Mouse (Mus musculus): ENCODE data around the gene Stx6. TPM values are rescaled to one million over a fixed set of nuclear protein-coding genes. Genes with fewer than 3 reads are reported as not detected.
A peak's percentile ranks its signal among the peaks of the same experiment; 100 is the strongest.

Stx6 gene
- polyA plus RNA-seq, 1 experiment from 2014 or later, result 86.1 TPM

- 30% methylated on average over 8 of the region's 8 CpGs for WGBS
- no peak overlapping the region for H3K9ac ChIP-seq
- no peak overlapping the region for H3K4me3 ChIP-seq
- no peaks in the 10 kb centered on the region for H3K27me3 ChIP-seq
- H3K27ac ChIP-seq, result no peak overlapping the region
- no peak for ATAC-seq (ENCODE audit: insufficient number of reproducible peaks, low FRiP score, low TSS enrichment, low read depth)
- H3K9me3 ChIP-seq, result no peaks in the 10 kb centered on the region
- no peak overlapping the region for H3K4me2 ChIP-seq
- H3K4me1 ChIP-seq, result peaks cover 5% of the 10 kb centered on the region
- 0 out of 2 replicates have a peak, but pooled peaks cover 8% of the 10 kb centered on the region for H3K36me3 ChIP-seq
These were observed 23.6 kb upstream of the Stx6 start for GRCm38 (mm10) chr1:155134866-155135265.

- no peak overlapping the region for H3K4me3 ChIP-seq
- no peak overlapping the region for H3K27ac ChIP-seq
- H3K36me3 ChIP-seq, result 0 out of 2 replicates have a peak, but pooled peaks cover 3% of the 10 kb centered on the region
- ATAC-seq (ENCODE audit: insufficient number of reproducible peaks, low FRiP score, low TSS enrichment, low read depth), result no peak
- WGBS, result 77% methylated on average over 7 of the region's 7 CpGs
- H3K9ac ChIP-seq, result no peak overlapping the region
- H3K4me2 ChIP-seq, result no peak overlapping the region
- H3K4me1 ChIP-seq, result peaks cover 5% of the 10 kb centered on the region
- no peaks in the 10 kb centered on the region for H3K9me3 ChIP-seq
- no peaks in the 10 kb centered on the region for H3K27me3 ChIP-seq
These were observed 19.7 kb upstream of the Stx6 start for GRCm38 (mm10) chr1:155138795-155139194.

- Histone ChIP-seq H3K36me3 (0 out of 2 replicates have a peak, but pooled peaks cover 3% of the 10 kb centered on the region), H3K4me2 (no peak overlapping the region), H3K4me1 (0 out of 2 replicates have a peak, but pooled peaks cover under 1% of the 10 kb centered on the region), H3K9ac (no peak overlapping the region), H3K27me3 (no peaks in the 10 kb centered on the region), H3K27ac (no peak overlapping the region), H3K4me3 (no peak overlapping the region), H3K9me3 (no peaks in the 10 kb centered on the region)
- ATAC-seq (ENCODE audit: insufficient number of reproducible peaks, low FRiP score, low TSS enrichment, low read depth), result no peak
- WGBS, result 76% methylated on average over 2 of the region's 2 CpGs
These were observed 18.4 kb upstream of the Stx6 start for GRCm38 (mm10) chr1:155140076-155140475.

DNA sequence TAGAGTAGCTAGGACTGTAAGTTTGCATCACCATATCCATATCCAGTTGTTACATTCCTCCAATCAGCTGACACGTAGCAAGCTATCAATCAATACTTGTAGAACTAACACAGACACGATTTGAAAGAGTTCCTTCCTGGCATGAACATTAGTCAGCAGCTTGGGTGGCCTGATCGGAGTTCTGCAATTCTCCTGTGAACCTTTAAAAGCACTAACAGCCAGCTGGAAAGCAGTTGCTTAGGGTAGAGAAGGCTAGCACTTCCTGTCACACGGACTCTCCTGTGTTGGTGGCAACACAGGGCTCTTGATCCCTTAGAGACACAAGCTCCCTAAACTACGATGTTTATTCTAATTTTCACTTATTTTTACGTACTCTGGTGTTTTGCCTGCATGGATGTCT lies 12.9 kb upstream of the Stx6 start:
- H3K9me3 ChIP-seq, result no peaks in the 10 kb centered on the region
- 29% methylated on average over 6 of the region's 6 CpGs for WGBS
- peak overlapping the region; percentile 54 for H3K4me2 ChIP-seq
- peak overlapping the region; percentile 49 for H3K4me3 ChIP-seq
- no peak for ATAC-seq (ENCODE audit: insufficient number of reproducible peaks, low FRiP score, low TSS enrichment, low read depth)
- no peaks in the 10 kb centered on the region for H3K27me3 ChIP-seq
- H3K9ac ChIP-seq, result no peak overlapping the region; the same call in 1 of the 2 replicates
- H3K27ac ChIP-seq, result peak overlapping the region; percentile 59
- H3K4me1 ChIP-seq, result peaks cover 7% of the 10 kb centered on the region
- H3K36me3 ChIP-seq, result no peaks in the 10 kb centered on the region

- no peaks in the 10 kb centered on the region for H3K36me3 ChIP-seq
- peaks cover 7% of the 10 kb centered on the region for H3K4me1 ChIP-seq
- peak within 1 kb of the TSS; percentile 54 for H3K4me2 ChIP-seq
- peak within 1 kb of the TSS; percentile 59 for H3K27ac ChIP-seq
- H3K9me3 ChIP-seq, result no peaks in the 10 kb centered on the region
- H3K27me3 ChIP-seq, result no peaks in the 10 kb centered on the region
- WGBS, result 21% methylated on average over 8 of the region's 8 CpGs
- peak within 1 kb of the TSS; percentile 49 for H3K9ac ChIP-seq
- H3K4me3 ChIP-seq, result peak within 1 kb of the TSS; percentile 49
- ATAC-seq (ENCODE audit: insufficient number of reproducible peaks, low FRiP score, low TSS enrichment, low read depth), result peak; percentile 90
These were observed 11.9 kb upstream of the Stx6 start, which contains the start of gene Mr1 for GRCm38 (mm10) chr1:155146572-155146980. TSS of gene Mr1 (minus strand) at chr1:155146814.

- ATAC-seq (ENCODE audit: insufficient number of reproducible peaks, low FRiP score, low TSS enrichment, low read depth), result no peak
- 86% methylated on average over 2 of the region's 2 CpGs for WGBS
- H3K27ac ChIP-seq, result no peak overlapping the region
These were observed 11.3 kb upstream of the Stx6 start for GRCm38 (mm10) chr1:155147228-155147627.

GRCm38 (mm10) chr1:155149403-155149802 lies 9.1 kb upstream of the Stx6 start:
- Histone ChIP-seq H3K4me2 (no peak overlapping the region), H3K27ac (no peak overlapping the region), H3K9me3 (no peaks in the 10 kb centered on the region), H3K9ac (no peak overlapping the region), H3K27me3 (no peaks in the 10 kb centered on the region), H3K4me1 (peaks cover 7% of the 10 kb centered on the region), H3K36me3 (no peaks in the 10 kb centered on the region), H3K4me3 (no peak overlapping the region)
- ATAC-seq (ENCODE audit: insufficient number of reproducible peaks, low FRiP score, low TSS enrichment, low read depth), result no peak
- 90% methylated on average over 3 of the region's 3 CpGs for WGBS

More at GRCm38 (mm10) chr1:155147228-155147627, 11.3 kb upstream of the Stx6 start:
- Histone ChIP-seq H3K9me3 (no peaks in the 10 kb centered on the region), H3K9ac (no peak overlapping the region), H3K4me2 (no peak overlapping the region), H3K27me3 (no peaks in the 10 kb centered on the region), H3K4me3 (no peak overlapping the region), H3K36me3 (no peaks in the 10 kb centered on the region), H3K4me1 (peaks cover 7% of the 10 kb centered on the region)

- Histone ChIP-seq H3K27me3 (no peaks in the 10 kb centered on the region), H3K36me3 (no peaks in the 10 kb centered on the region), H3K9me3 (no peaks in the 10 kb centered on the region), H3K9ac (no peak overlapping the region), H3K4me1 (peaks cover 3% of the 10 kb centered on the region), H3K4me2 (no peak overlapping the region), H3K4me3 (no peak overlapping the region), H3K27ac (no peak overlapping the region)
- 88% methylated on average over 5 of the region's 5 CpGs for WGBS
- ATAC-seq (ENCODE audit: insufficient number of reproducible peaks, low FRiP score, low TSS enrichment, low read depth), result no peak
These were observed 7.7 kb upstream of the Stx6 start for GRCm38 (mm10) chr1:155150821-155151220.

DNA sequence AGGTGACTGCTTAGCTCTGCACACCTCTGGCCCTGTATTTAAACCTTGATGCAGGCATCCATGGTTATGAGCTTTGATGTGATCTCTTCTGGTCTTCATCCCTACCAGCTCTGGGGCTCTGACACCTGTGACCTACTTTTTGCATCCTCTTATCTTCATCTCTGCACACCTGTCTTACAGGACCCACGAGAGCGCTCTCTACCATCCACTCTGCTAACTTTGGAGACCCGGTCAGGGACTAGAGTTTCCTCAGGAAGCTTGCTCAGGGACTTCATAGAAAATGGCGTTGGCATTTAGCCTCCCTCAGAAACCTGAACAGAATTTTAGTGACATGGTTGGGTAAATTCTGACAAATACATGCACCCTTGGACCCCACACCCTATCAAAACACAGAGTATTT lies 4.6 kb upstream of the Stx6 start:
- 71% methylated on average over 4 of the region's 4 CpGs for WGBS
- no peak overlapping the region for H3K4me3 ChIP-seq
- H3K9me3 ChIP-seq, result no peaks in the 10 kb centered on the region
- ATAC-seq (ENCODE audit: insufficient number of reproducible peaks, low FRiP score, low TSS enrichment, low read depth), result no peak
- no peaks in the 10 kb centered on the region for H3K27me3 ChIP-seq
- H3K36me3 ChIP-seq, result no peaks in the 10 kb centered on the region
- no peak overlapping the region for H3K9ac ChIP-seq
- no peak overlapping the region for H3K4me2 ChIP-seq
- H3K27ac ChIP-seq, result no peak overlapping the region
- peaks cover 5% of the 10 kb centered on the region; the same call in 1 of the 2 replicates for H3K4me1 ChIP-seq

DNA sequence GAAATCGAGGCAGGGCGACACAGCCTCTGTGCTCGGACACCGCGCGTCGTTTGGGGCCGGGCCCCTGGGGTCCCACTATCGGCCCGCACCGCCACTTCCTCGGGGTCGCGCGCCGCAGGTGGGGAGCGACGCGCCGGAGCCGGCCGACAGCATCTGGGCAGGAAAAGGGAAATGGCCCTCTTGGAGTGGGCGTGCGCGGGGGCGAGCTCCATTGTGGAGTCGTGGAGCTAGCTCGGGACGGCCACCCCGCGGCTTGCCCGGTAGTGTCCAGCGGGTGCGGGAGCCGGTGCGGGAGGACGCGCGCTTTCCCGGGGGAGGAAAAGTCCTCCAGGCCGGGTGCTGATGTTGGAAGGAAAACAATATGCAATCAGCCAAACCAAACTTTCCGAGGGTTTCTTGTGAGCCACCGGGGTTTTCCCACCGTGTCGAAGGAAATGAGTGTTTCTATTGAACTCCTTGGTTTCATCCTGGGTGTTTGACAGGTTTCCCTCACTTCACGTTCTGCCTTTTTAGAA lies 512 bp downstream of the Stx6 start:
- H3K9ac ChIP-seq, result peak overlapping the region; percentile 80
- peak overlapping the region; percentile 97 for H3K4me3 ChIP-seq
- under 1% methylated on average over 46 of the region's 46 CpGs for WGBS
- H3K27me3 ChIP-seq, result no peaks in the 10 kb centered on the region
- H3K9me3 ChIP-seq, result no peaks in the 10 kb centered on the region
- H3K4me2 ChIP-seq, result peak overlapping the region; percentile 65
- H3K36me3 ChIP-seq, result no peaks in the 10 kb centered on the region
- peak; percentile 70 for ATAC-seq (ENCODE audit: insufficient number of reproducible peaks, low FRiP score, low TSS enrichment, low read depth)
- H3K4me1 ChIP-seq, result peaks cover 12% of the 10 kb centered on the region; the same call in 1 of the 2 replicates
- peak overlapping the region; percentile 88 for H3K27ac ChIP-seq

GRCm38 (mm10) chr1:155167453-155167852 lies 8.9 kb downstream of the Stx6 start:
- H3K9me3 ChIP-seq, result no peaks in the 10 kb centered on the region
- H3K4me1 ChIP-seq, result no peaks in the 10 kb centered on the region
- no peak for ATAC-seq (ENCODE audit: insufficient number of reproducible peaks, low FRiP score, low TSS enrichment, low read depth)

GRCm38 (mm10) chr1:155169935-155170334 lies 11.4 kb downstream of the Stx6 start:
- no peak for ATAC-seq (ENCODE audit: insufficient number of reproducible peaks, low FRiP score, low TSS enrichment, low read depth)
- no peaks in the 10 kb centered on the region for H3K4me1 ChIP-seq
- no peak overlapping the region for H3K27ac ChIP-seq
- no peak overlapping the region for H3K4me2 ChIP-seq
- no peak overlapping the region for H3K9ac ChIP-seq
- H3K4me3 ChIP-seq, result no peak overlapping the region
- H3K9me3 ChIP-seq, result no peaks in the 10 kb centered on the region
- H3K27me3 ChIP-seq, result no peaks in the 10 kb centered on the region
- H3K36me3 ChIP-seq, result 0 out of 2 replicates have a peak, but pooled peaks cover 7% of the 10 kb centered on the region

More at GRCm38 (mm10) chr1:155167453-155167852, 8.9 kb downstream of the Stx6 start:
- Histone ChIP-seq H3K4me2 (no peak overlapping the region), H3K4me3 (no peak overlapping the region), H3K9ac (no peak overlapping the region), H3K27me3 (no peaks in the 10 kb centered on the region), H3K27ac (no peak overlapping the region), H3K36me3 (no peaks in the 10 kb centered on the region)
- 81% methylated on average over 3 of the region's 3 CpGs for whole genome bisulfite sequencing
